In genomic region chr11:12274276-12274675, GRCm38 (mm10) we compare ENCODE assay signal across 14 mouse cellular contexts.
DNase-seq lines count a peak whose midpoint lies in the region; TF ChIP-seq lines count a peak whose summit lies in the region.
"Had no signal": no experiment of that assay in that cellular context is flagged by ENCODE, and none has a peak within 500 bp of the region (broad histone marks: within the 10 kb centered on the region; RNA-seq: fewer than 3 reads in every experiment).

No protein-coding gene starts in this region.

- no peak overlapping the region for H3K4me3 ChIP-seq in left cerebral cortex, adult 2 months

- no peak overlapping the region for H3K27ac ChIP-seq in left cerebral cortex, adult 2 months

- no peak for TF ChIP-seq CTCF in left cerebral cortex, adult 2 months (IDR thresholded peaks at IDR 0.05)

- DNase-seq in retina, embryonic 14.5 days (ENCODE audit: low spot score): peak; percentile 63
- peak; percentile 61 for DNase-seq in retina, postnatal 1 day
- DNase-seq in gastrocnemius, postnatal 25 days: no peak
- DNase-seq in left cerebral cortex, adult 2 months (ENCODE audit: extremely low spot score in 1 of 2, low spot score in 2 of 2): no peak
- DNase-seq: adrenal gland, adult 2 months; adrenal gland, adult 8-10 months; adrenal gland, postnatal 10 days; adrenal gland, postnatal 14 days; adrenal gland, postnatal 25 days; adrenal gland, postnatal 36 days; B cell, adult 2 months; cerebellum, adult 11 months; cerebellum, adult 11-12 months; cerebellum, adult 18-20 months had no signal

- intact Hi-C loops in left cerebral cortex, adult 2 months (cut with DNase I): no loop called here

Comparison
In these comparisons a context has a peak if more than half of its experiments do, and no peak if none do; other contexts are left out.
1. DNase-seq: peak in retina, embryonic 14.5 days (single experiment) and retina, postnatal 1 day (single experiment); none in gastrocnemius, postnatal 25 days (single experiment) and left cerebral cortex, adult 2 months (0 of 2).